ENCODE assay signal across 25 mouse cellular contexts in the genomic region with DNA sequence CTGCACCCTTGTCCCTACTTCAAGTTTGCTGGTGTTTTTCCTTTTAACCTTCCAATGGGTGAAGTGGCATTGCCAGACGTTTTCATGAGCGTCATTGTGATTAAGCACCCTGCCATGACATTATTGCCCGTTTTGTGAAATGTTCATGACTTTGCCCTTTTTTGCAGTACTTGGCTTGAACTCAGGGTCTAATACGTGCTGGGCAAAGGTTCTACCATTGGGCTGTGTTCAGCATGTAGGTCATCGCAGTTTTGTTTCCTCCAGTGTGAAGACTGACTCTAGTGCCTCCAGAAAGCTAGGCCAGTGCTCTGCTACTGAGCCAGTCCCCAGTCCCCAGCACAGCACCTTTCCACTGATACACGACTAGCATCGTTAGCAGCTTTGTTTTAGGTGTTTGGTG. TPM values are rescaled to one million over a fixed set of nuclear protein-coding genes. Genes with fewer than 3 reads are reported as not detected.
DNase-seq lines count a peak whose midpoint lies in the region; ATAC-seq and TF ChIP-seq lines count a peak whose summit lies in the region.
"Had no signal": no experiment of that assay in that cellular context is flagged by ENCODE, and none has a peak within 500 bp of the region (broad histone marks: within the 10 kb centered on the region; RNA-seq: fewer than 3 reads in every experiment).

No protein-coding gene starts in this region.

- H3K27me3 ChIP-seq in kidney, embryonic 15.5 days: no peaks in the 10 kb centered on the region
- H3K27me3 ChIP-seq in liver, adult 2 months (ENCODE audit: control insufficient read depth, insufficient read depth, low read length): no peaks in the 10 kb centered on the region
- no peaks in the 10 kb centered on the region for H3K27me3 ChIP-seq in liver, postnatal 0 days (ENCODE audit: insufficient read depth, low read length)
- H3K27me3 ChIP-seq: embryonic facial prominence, embryonic 13.5 days; forebrain, embryonic 12.5 days; forebrain, embryonic 15.5 days; heart, embryonic 13.5 days; hindbrain, embryonic 12.5 days; hindbrain, embryonic 15.5 days had no signal

- no peaks in the 10 kb centered on the region for H3K79me2 ChIP-seq in liver, adult 2 months (ENCODE audit: control insufficient read depth, insufficient read depth, low read length)

- no peaks in the 10 kb centered on the region for H3K4me1 ChIP-seq in kidney, embryonic 15.5 days
- peaks cover 28% of the 10 kb centered on the region for H3K4me1 ChIP-seq in liver, adult 2 months (ENCODE audit: control insufficient read depth, insufficient read depth, low read length)
- peaks cover 13% of the 10 kb centered on the region; the same call in 1 of the 2 replicates for H3K4me1 ChIP-seq in liver, postnatal 0 days (ENCODE audit: insufficient read depth)
- H3K4me1 ChIP-seq: embryonic facial prominence, embryonic 10.5 days; embryonic facial prominence, embryonic 13.5 days; forebrain, embryonic 12.5 days; heart, embryonic 10.5 days; hindbrain, embryonic 12.5 days; hindbrain, embryonic 15.5 days had no signal

- no peaks in the 10 kb centered on the region for H3K9me3 ChIP-seq in kidney, embryonic 15.5 days (replicated peaks)
- H3K9me3 ChIP-seq in liver, postnatal 0 days (ENCODE audit: low read length): no peaks in the 10 kb centered on the region
- H3K9me3 ChIP-seq: embryonic facial prominence, embryonic 10.5 days; embryonic facial prominence, embryonic 13.5 days; forebrain, embryonic 12.5 days; forebrain, embryonic 15.5 days; heart, embryonic 10.5 days; heart, embryonic 13.5 days; hindbrain, embryonic 12.5 days; hindbrain, embryonic 15.5 days had no signal

- H3K27ac ChIP-seq in kidney, embryonic 15.5 days: no peak overlapping the region
- H3K27ac ChIP-seq in liver, adult 2 months (replicated peaks; ENCODE audit: insufficient read depth, low read depth, low read length): peak overlapping the region; percentile 95
- H3K27ac ChIP-seq in liver, postnatal 0 days (ENCODE audit: low read depth): no peak overlapping the region
- H3K27ac ChIP-seq: embryonic facial prominence, embryonic 10.5 days; embryonic facial prominence, embryonic 13.5 days; forebrain, embryonic 12.5 days; forebrain, embryonic 15.5 days; heart, adult 2 months; heart, embryonic 10.5 days; heart, embryonic 13.5 days; hindbrain, embryonic 12.5 days; hindbrain, embryonic 15.5 days had no signal

- no peak for TF ChIP-seq EP300 in liver, postnatal 0 days (IDR thresholded peaks at IDR 0.05; ENCODE audit: low read depth)

- intact Hi-C loops in heart, postnatal 10 days (cut with DNase I): no loop called here

- H3K36me3 ChIP-seq in kidney, embryonic 15.5 days: peaks cover 90% of the 10 kb centered on the region
- peaks cover 24% of the 10 kb centered on the region for H3K36me3 ChIP-seq in liver, adult 2 months (ENCODE audit: control insufficient read depth, insufficient read depth, low read length)
- H3K36me3 ChIP-seq in liver, postnatal 0 days (replicated peaks; ENCODE audit: insufficient read depth, low read length): peaks cover 45% of the 10 kb centered on the region

- 82% methylated on average over 7 of the region's 7 CpGs for WGBS in kidney, embryonic 15.5 days
- WGBS in liver, adult 2 months: 37% methylated on average over 7 of the region's 7 CpGs
- WGBS in liver, postnatal 0 days (ENCODE audit: insufficient replicate concordance): 89% methylated on average over 7 of the region's 7 CpGs

- H3K4me3 ChIP-seq in kidney, embryonic 15.5 days (replicated peaks): no peak overlapping the region
- no peak overlapping the region for H3K4me3 ChIP-seq in liver, adult 2 months (ENCODE audit: insufficient read depth, low read depth, low read length)
- H3K4me3 ChIP-seq in liver, postnatal 0 days (ENCODE audit: low read depth, low read length): no peak overlapping the region
- H3K4me3 ChIP-seq: embryonic facial prominence, embryonic 10.5 days; embryonic facial prominence, embryonic 13.5 days; erythroblast, embryonic 14.5 days; forebrain, embryonic 12.5 days; forebrain, embryonic 15.5 days; heart, adult 2 months; heart, embryonic 10.5 days; heart, embryonic 13.5 days; hindbrain, embryonic 12.5 days; hindbrain, embryonic 15.5 days had no signal

- TF ChIP-seq CTCF in liver, adult 2 months (IDR thresholded peaks at IDR 0.05; ENCODE audit: low read depth, low read length): no peak
- TF ChIP-seq CTCF in liver, postnatal 0 days (IDR thresholded peaks at IDR 0.05; ENCODE audit: low read depth): no peak

- DNase-seq in adrenal gland, adult 2 months: peak; percentile 67
- no peak for DNase-seq in adrenal gland, postnatal 25 days
- peak; percentile 71 for DNase-seq in heart, adult 11 months
- DNase-seq in heart, postnatal 10 days: no peak
- peak; percentile 11 to 40 for DNase-seq in kidney, adult 8-10 months
- DNase-seq in liver, adult 2 months (ENCODE audit: extremely low read depth, low read depth, low spot score): peak; percentile 96
- no peak for DNase-seq in liver, postnatal 0 days
- DNase-seq: cerebellum, adult 11-12 months; cerebellum, adult 8-10 months; cerebellum, postnatal 10 days; cerebellum, postnatal 36 days; embryo, embryonic 11 days; gastrocnemius, postnatal 25 days; heart, adult 2 months had no signal

- no peak for ATAC-seq in kidney, embryonic 15.5 days (replicated peaks; ENCODE audit: low FRiP score)
- ATAC-seq in liver, postnatal 0 days: no peak
- ATAC-seq: activated CD4-positive, CD25-positive, alpha-beta regulatory T cell, adult 4 months; forebrain, embryonic 15.5 days had no signal

- TF ChIP-seq POLR2A in liver, adult 2 months (IDR thresholded peaks at IDR 0.05; ENCODE audit: extremely low read depth, insufficient read depth, low read length): no peak

- no peak overlapping the region for H3K9ac ChIP-seq in kidney, embryonic 15.5 days
- peak overlapping the region; percentile 38 for H3K9ac ChIP-seq in liver, adult 2 months (ENCODE audit: low read depth, low read length)
- no peak overlapping the region for H3K9ac ChIP-seq in liver, postnatal 0 days (replicated peaks)
- H3K9ac ChIP-seq: embryonic facial prominence, embryonic 13.5 days; forebrain, embryonic 12.5 days; forebrain, embryonic 15.5 days; heart, embryonic 13.5 days; hindbrain, embryonic 12.5 days; hindbrain, embryonic 15.5 days had no signal

- H3K4me2 ChIP-seq in kidney, embryonic 15.5 days: no peak overlapping the region
- no peak overlapping the region for H3K4me2 ChIP-seq in liver, postnatal 0 days (ENCODE audit: low read depth, low read length)
- H3K4me2 ChIP-seq: embryonic facial prominence, embryonic 13.5 days; forebrain, embryonic 12.5 days; forebrain, embryonic 15.5 days; heart, embryonic 13.5 days; hindbrain, embryonic 12.5 days; hindbrain, embryonic 15.5 days had no signal

RNA-seq across cellular contexts. Expression of a gene that starts 45.1 kb away (rescaled TPM):
- 100 to 1,000 TPM in 1 of 2 experiments, 10 to 100 TPM in 1; 93.0 to 102 TPM for total RNA-seq in adrenal gland, adult 2 months (2021)
- polyA plus RNA-seq in adrenal gland, adult 2 months (2012; rRNA removed): 3.1 and 4.8 TPM in 2 replicates
- 100 and 101 TPM in 2 replicates for total RNA-seq in adrenal gland, postnatal 25 days (2021)
- total RNA-seq in heart, postnatal 10 days (2021): 10 to 100 TPM; 85.4 to 92.6 TPM
- polyA plus RNA-seq in kidney, embryonic 15.5 days (2015; fragmentation: Nextera tagmentation; extraction: Ambion mirVana): 83.2 and 85.6 TPM in 2 replicates
- total RNA-seq in liver, adult 2 months (2014; rRNA removed): 23.0 TPM in 2 replicates
- polyA plus RNA-seq in liver, adult 2 months (2012; rRNA removed): 9.1 and 10.5 TPM in 2 replicates
- 20.9 and 21.5 TPM in 2 replicates for polyA plus RNA-seq in liver, postnatal 0 days (2015; fragmentation: Nextera tagmentation; extraction: Ambion mirVana)

Comparison
In these comparisons a context has a peak if more than half of its experiments do, and no peak if none do; other contexts are left out.
1. DNase-seq: peak in adrenal gland, adult 2 months (single experiment), heart, adult 11 months (single experiment), kidney, adult 8-10 months (2 of 2) and liver, adult 2 months (single experiment); none in adrenal gland, postnatal 25 days (single experiment), heart, postnatal 10 days (0 of 2) and liver, postnatal 0 days (single experiment).